Mouse (Mus musculus) hindbrain, embryonic 11.5 days (tissue): ENCODE results near the gene Rab20. TPM values are rescaled to one million over a fixed set of nuclear protein-coding genes. Genes with fewer than 3 reads are reported as not detected.
"Not testable (repeated sequence)": the region's sequence is repeated elsewhere in the genome, so short reads cannot be mapped to it uniquely, and the experiment has no call there.

Experiments used
- ATAC-seq: fragments of 200-750 bp; cut with Nextera tagmentation; 2 replicates; pipeline ENCODE4 v1.8.0; 2017; ENCODE audit warnings: mild to moderate bottlenecking, moderate TSS enrichment, moderate library complexity; ENCODE audit not compliant: low FRiP score
- DNase-seq: peaks from one replicate; pipeline ENCODE4 v3.0.0-alpha.2; 2015; ENCODE audit warnings: low spot score
- H3K27ac ChIP-seq: fragments of 300-500 bp; sonication (generic); 2 replicates; pipeline ENCODE4 v1.5.1; 2014; ENCODE audit warnings: mild to moderate bottlenecking, low read depth, low read length
- H3K27me3 ChIP-seq: fragments of 300-500 bp; sonication (generic); 2 replicates; pipeline ENCODE4 v1.6.1; 2014; ENCODE audit warnings: mild to moderate bottlenecking, low read length, moderate library complexity, mixed read lengths; ENCODE audit not compliant: control insufficient read depth, insufficient read depth
- H3K36me3 ChIP-seq: fragments of 300-500 bp; sonication (generic); 2 replicates; pipeline ENCODE4 v1.6.1; 2014; ENCODE audit warnings: mild to moderate bottlenecking, low read length, moderate library complexity, mixed read lengths; ENCODE audit not compliant: control insufficient read depth, insufficient read depth
- H3K4me1 ChIP-seq: fragments of 300-500 bp; sonication (generic); replicated peaks from 2 replicates; pipeline ENCODE4 v1.6.1; 2014; ENCODE audit warnings: low read length, mixed read lengths; ENCODE audit not compliant: control insufficient read depth, insufficient read depth
- H3K4me2 ChIP-seq: fragments of 300-500 bp; sonication (generic); replicated peaks from 2 replicates; pipeline ENCODE4 v1.6.1; 2014; ENCODE audit warnings: mild to moderate bottlenecking, low read depth, low read length
- H3K4me3 ChIP-seq: fragments of 300-500 bp; sonication (generic); 2 replicates; pipeline ENCODE4 v1.5.1; 2014; ENCODE audit warnings: low read depth, low read length
- H3K9ac ChIP-seq: fragments of 300-500 bp; sonication (generic); 2 replicates; pipeline ENCODE4 v1.6.1; 2014; ENCODE audit warnings: low read depth, low read length
- H3K9me3 ChIP-seq: fragments of 300-500 bp; sonication (generic); 2 replicates; pipeline ENCODE4 v1.6.1; 2016; ENCODE audit warnings: low read length; ENCODE audit not compliant: control insufficient read depth
- WGBS: fragments of 180-500 bp; shearing (Covaris S2); extraction: QIAGEN DNeasy Blood & Tissue Kit; methylation state at CpG from one replicate; pipeline ENCODE4 v1.1.7; 2014; 5-methylcytosine and 5-hydroxymethylcytosine counted together
- polyA plus RNA-seq: library from polyadenylated mRNA; unstranded; fragments of >200 nt; fragmentation: Nextera tagmentation; extraction: Ambion mirVana; gene quantifications from 2 replicates; pipeline ENCODE4 v1.2.1, GENCODE M21; 2014

The Rab20 gene
- polyA plus RNA-seq, 1 experiment from 2014 or later, result 0.83 TPM

- ATAC-seq, result no peak
Observed at GRCm38 (mm10) chr8:11476338-11477177, 2.0 kb downstream of the Rab20 start.

GRCm38 (mm10) chr8:11475876-11476275 is 2.6 kb downstream of the Rab20 start:
- no peak for ATAC-seq
- no peak for DNase-seq
- Histone ChIP-seq H3K27ac (no peak overlapping the region), H3K36me3 (no peaks in the 10 kb centered on the region), H3K4me1 (peaks cover 6% of the 10 kb centered on the region), H3K9me3 (no peaks in the 10 kb centered on the region), H3K9ac (no peak overlapping the region), H3K27me3 (peaks cover 56% of the 10 kb centered on the region), H3K4me3 (no peak overlapping the region), H3K4me2 (no peak overlapping the region)
- 10% methylated on average over 2 of the region's 2 CpGs for WGBS

More at GRCm38 (mm10) chr8:11476338-11477177, 2.0 kb downstream of the Rab20 start:
- Histone ChIP-seq H3K4me3 (no peak overlapping the region), H3K4me1 (peaks cover 6% of the 10 kb centered on the region), H3K9me3 (no peaks in the 10 kb centered on the region), H3K27me3 (peaks cover 56% of the 10 kb centered on the region), H3K36me3 (no peaks in the 10 kb centered on the region), H3K9ac (no peak overlapping the region), H3K27ac (no peak overlapping the region), H3K4me2 (peak overlapping the region; percentile 28)
- WGBS, result 4% methylated on average over 24 of the region's 24 CpGs
- peak; percentile 58 for DNase-seq

GRCm38 (mm10) chr8:11475397-11475796 is 3.1 kb downstream of the Rab20 start:
- peaks cover 56% of the 10 kb centered on the region for H3K27me3 ChIP-seq

GRCm38 (mm10) chr8:11473072-11473471 is 5.4 kb downstream of the Rab20 start:
- Histone ChIP-seq H3K4me1 (peaks cover 6% of the 10 kb centered on the region; the same call in 1 of the 2 replicates), H3K36me3 (no peaks in the 10 kb centered on the region), H3K4me2 (no peak overlapping the region), H3K27me3 (peaks cover 36% of the 10 kb centered on the region), H3K9ac (no peak overlapping the region), H3K9me3 (no peaks in the 10 kb centered on the region), H3K4me3 (no peak overlapping the region), H3K27ac (no peak overlapping the region)
- 37% methylated on average over 4 of the region's 4 CpGs for WGBS
- no peak for ATAC-seq
- DNase-seq, result no peak

More at GRCm38 (mm10) chr8:11475397-11475796, 3.1 kb downstream of the Rab20 start:
- Histone ChIP-seq H3K36me3 (no peaks in the 10 kb centered on the region), H3K9ac (no peak overlapping the region), H3K4me2 (no peak overlapping the region), H3K27ac (no peak overlapping the region), H3K4me3 (no peak overlapping the region), H3K9me3 (no peaks in the 10 kb centered on the region), H3K4me1 (peaks cover 6% of the 10 kb centered on the region)
- no peak for DNase-seq
- 4% methylated on average over 9 of the region's 10 CpGs for WGBS
- no peak for ATAC-seq

GRCm38 (mm10) chr8:11471309-11471708 is 7.2 kb downstream of the Rab20 start:
- WGBS, result 51% methylated on average over 8 of the region's 8 CpGs
- no peak for ATAC-seq
- H3K4me3 ChIP-seq, result no peak overlapping the region
- no peak overlapping the region for H3K9ac ChIP-seq
- no peaks in the 10 kb centered on the region for H3K36me3 ChIP-seq
- H3K27ac ChIP-seq, result no peak overlapping the region
- H3K4me1 ChIP-seq, result no peaks in the 10 kb centered on the region
- H3K9me3 ChIP-seq, result no peaks in the 10 kb centered on the region
- DNase-seq, result no peak
- H3K4me2 ChIP-seq, result no peak overlapping the region
- peaks cover 18% of the 10 kb centered on the region for H3K27me3 ChIP-seq

- H3K9ac ChIP-seq, result no peak overlapping the region
- DNase-seq (no peak), ATAC-seq (no peak)
- H3K27me3 ChIP-seq, result peaks cover 12% of the 10 kb centered on the region
- H3K36me3 ChIP-seq, result no peaks in the 10 kb centered on the region
- no peak overlapping the region for H3K4me2 ChIP-seq
- H3K27ac ChIP-seq, result no peak overlapping the region
- H3K4me3 ChIP-seq, result no peak overlapping the region
- 78% methylated on average over 7 of the region's 7 CpGs for WGBS
- no peaks in the 10 kb centered on the region for H3K9me3 ChIP-seq
- no peaks in the 10 kb centered on the region for H3K4me1 ChIP-seq
Observed at GRCm38 (mm10) chr8:11470694-11471093, 7.8 kb downstream of the Rab20 start.

- H3K27me3 ChIP-seq, result peaks cover under 1% of the 10 kb centered on the region; the same call in 1 of the 2 replicates
- 10% methylated on average over 3 of the region's 3 CpGs for WGBS
- no peaks in the 10 kb centered on the region for H3K36me3 ChIP-seq
- no peak overlapping the region for H3K4me2 ChIP-seq
- no peaks in the 10 kb centered on the region for H3K9me3 ChIP-seq
- peak; percentile 40 for DNase-seq
- H3K4me1 ChIP-seq, result no peaks in the 10 kb centered on the region
- no peak overlapping the region for H3K4me3 ChIP-seq
- no peak overlapping the region for H3K9ac ChIP-seq
- no peak for ATAC-seq
- no peak overlapping the region for H3K27ac ChIP-seq
Observed at GRCm38 (mm10) chr8:11469095-11469494, 9.4 kb downstream of the Rab20 start.

- H3K9me3 ChIP-seq, result not testable (repeated sequence)
Observed at GRCm38 (mm10) chr8:11466528-11466927, 12.0 kb downstream of the Rab20 start.

GRCm38 (mm10) chr8:11465619-11466018 is 12.9 kb downstream of the Rab20 start:
- Histone ChIP-seq H3K4me1 (no peaks in the 10 kb centered on the region), H3K27me3 (no peaks in the 10 kb centered on the region), H3K27ac (no peak overlapping the region), H3K4me3 (no peak overlapping the region), H3K9me3 (no peaks in the 10 kb centered on the region), H3K36me3 (no peaks in the 10 kb centered on the region), H3K4me2 (no peak overlapping the region), H3K9ac (no peak overlapping the region)
- DNase-seq (no peak), ATAC-seq (no peak)
- 91% methylated on average over 4 of the region's 4 CpGs for WGBS

More at GRCm38 (mm10) chr8:11466528-11466927, 12.0 kb downstream of the Rab20 start:
- not testable (repeated sequence) for H3K36me3 ChIP-seq, H3K4me3 ChIP-seq, ATAC-seq, H3K27ac ChIP-seq, DNase-seq, H3K9ac ChIP-seq, H3K4me2 ChIP-seq, H3K27me3 ChIP-seq, H3K4me1 ChIP-seq
- WGBS, result 79% methylated on average over 4 of the region's 5 CpGs
